Mouse (Mus musculus) liver, embryonic 13.5 days (tissue): ENCODE measurements around the gene Pifo. TPM values are rescaled to one million over a fixed set of nuclear protein-coding genes. Genes with fewer than 3 reads are reported as not detected.
"Not testable (repeated sequence)": the region's sequence is repeated elsewhere in the genome, so short reads cannot be mapped to it uniquely, and the experiment has no call there.

Source experiments
- ATAC-seq: fragments of 200-750 bp; cut with Nextera tagmentation; 2 replicates; pipeline ENCODE4 v1.8.0; 2017; ENCODE audit warnings: low read depth, mild to moderate bottlenecking, moderate number of reproducible peaks, moderate library complexity
- DNase-seq: peaks from one replicate; pipeline ENCODE4 v3.0.0; 2022
- H3K27ac ChIP-seq: fragments of 300-500 bp; sonication (generic); 2 replicates; pipeline ENCODE4 v1.5.1; 2015; ENCODE audit warnings: moderate library complexity, mild to moderate bottlenecking, inconsistent platforms
- H3K27me3 ChIP-seq: fragments of 300-500 bp; sonication (generic); 2 replicates; pipeline ENCODE4 v1.6.1; 2015; ENCODE audit warnings: mild to moderate bottlenecking, inconsistent platforms
- H3K36me3 ChIP-seq: fragments of 300-500 bp; sonication (generic); 2 replicates; pipeline ENCODE4 v1.6.1; 2015; ENCODE audit warnings: mild to moderate bottlenecking, inconsistent platforms
- H3K4me1 ChIP-seq: fragments of 300-500 bp; sonication (generic); replicated peaks from 2 replicates; pipeline ENCODE4 v1.6.1; 2015; ENCODE audit warnings: inconsistent platforms
- H3K4me2 ChIP-seq: fragments of 300-500 bp; sonication (generic); 2 replicates; pipeline ENCODE4 v1.6.1; 2015; ENCODE audit warnings: inconsistent platforms, mild to moderate bottlenecking, moderate library complexity
- H3K4me3 ChIP-seq: fragments of 300-500 bp; sonication (generic); replicated peaks from 2 replicates; pipeline ENCODE4 v1.5.1; 2015; ENCODE audit warnings: mild to moderate bottlenecking, inconsistent platforms
- H3K9ac ChIP-seq: fragments of 300-500 bp; sonication (generic); 2 replicates; pipeline ENCODE4 v1.6.1; 2015; ENCODE audit warnings: mild to moderate bottlenecking, inconsistent platforms
- H3K9me3 ChIP-seq: fragments of 300-500 bp; sonication (generic); replicated peaks from 2 replicates; pipeline ENCODE4 v1.6.1; 2016; ENCODE audit warnings: inconsistent platforms
- WGBS: fragments of 180-500 bp; shearing (Covaris S2); methylation state at CpG from one replicate; pipeline ENCODE4 v1.1.7; 2015; ENCODE audit not compliant: insufficient replicate concordance; 5-methylcytosine and 5-hydroxymethylcytosine counted together
- polyA plus RNA-seq: library from polyadenylated mRNA; unstranded; fragments of >200 nt; fragmentation: Nextera tagmentation; extraction: Ambion mirVana; gene quantifications from 2 replicates; pipeline ENCODE4 v1.2.1, GENCODE M21; 2015

Pifo gene
- polyA plus RNA-seq, 1 experiment from 2014 or later, result not detected

- no peaks in the 10 kb centered on the region for H3K9me3 ChIP-seq
- ATAC-seq (no peak), DNase-seq (no peak)
- no peaks in the 10 kb centered on the region for H3K4me1 ChIP-seq
- no peak overlapping the region for H3K4me3 ChIP-seq
- 14% methylated on average over 4 of the region's 4 CpGs for WGBS
- H3K27ac ChIP-seq, result no peak overlapping the region
- no peak overlapping the region for H3K4me2 ChIP-seq
- no peaks in the 10 kb centered on the region for H3K36me3 ChIP-seq
- H3K27me3 ChIP-seq, result no peaks in the 10 kb centered on the region
- no peak overlapping the region for H3K9ac ChIP-seq
These were observed 22.7 kb downstream of the Pifo start for GRCm38 (mm10) chr3:105991653-105992283.

GRCm38 (mm10) chr3:105989611-105990010 lies 24.8 kb downstream of the Pifo start:
- not testable (repeated sequence) for H3K36me3 ChIP-seq, ATAC-seq, H3K9me3 ChIP-seq, H3K4me2 ChIP-seq, H3K27me3 ChIP-seq, DNase-seq, H3K4me1 ChIP-seq, H3K4me3 ChIP-seq, H3K9ac ChIP-seq, H3K27ac ChIP-seq
- 67% methylated on average over 5 of the region's 5 CpGs for WGBS

GRCm38 (mm10) chr3:105974174-105974573 lies 40.3 kb downstream of the Pifo start:
- H3K4me1 ChIP-seq, result no peaks in the 10 kb centered on the region
- H3K36me3 ChIP-seq, result peaks cover 12% of the 10 kb centered on the region
- H3K4me3 ChIP-seq, result no peak overlapping the region
- H3K9ac ChIP-seq, result no peak overlapping the region
- H3K27me3 ChIP-seq, result no peaks in the 10 kb centered on the region
- H3K9me3 ChIP-seq, result no peaks in the 10 kb centered on the region
- H3K27ac ChIP-seq, result no peak overlapping the region
- ATAC-seq (no peak), DNase-seq (no peak)
- WGBS, result 64% methylated on average over 2 of the region's 2 CpGs
- H3K4me2 ChIP-seq, result no peak overlapping the region

GRCm38 (mm10) chr3:105973411-105973810 lies 41.0 kb downstream of the Pifo start, which contains the start of gene Ovgp1:
Ovgp1 (plus strand) TSS chr3:105973711.
- 69% methylated on average over 3 of the region's 3 CpGs for WGBS
- H3K27ac ChIP-seq, result no peak within 1 kb of the TSS
- no peaks in the 10 kb centered on the region for H3K27me3 ChIP-seq
- DNase-seq, result no peak
- ATAC-seq, result no peak
- H3K4me3 ChIP-seq, result no peak within 1 kb of the TSS
- no peaks in the 10 kb centered on the region for H3K4me1 ChIP-seq
- peaks cover 20% of the 10 kb centered on the region for H3K36me3 ChIP-seq
- H3K9me3 ChIP-seq, result no peaks in the 10 kb centered on the region
- H3K9ac ChIP-seq, result no peak within 1 kb of the TSS
- H3K4me2 ChIP-seq, result no peak within 1 kb of the TSS

GRCm38 (mm10) chr3:105971831-105972446 lies 42.5 kb downstream of the Pifo start:
- Histone ChIP-seq H3K9me3 (no peaks in the 10 kb centered on the region), H3K27me3 (no peaks in the 10 kb centered on the region), H3K27ac (no peak overlapping the region), H3K4me3 (no peak overlapping the region), H3K4me2 (no peak overlapping the region), H3K9ac (no peak overlapping the region), H3K36me3 (peaks cover 34% of the 10 kb centered on the region), H3K4me1 (no peaks in the 10 kb centered on the region)
- ATAC-seq (no peak), DNase-seq (no peak)
- 61% methylated on average over 5 of the region's 5 CpGs for WGBS

- Histone ChIP-seq H3K27me3 (no peaks in the 10 kb centered on the region), H3K27ac (no peak overlapping the region), H3K36me3 (peaks cover 63% of the 10 kb centered on the region), H3K4me2 (peak overlapping the region; percentile 95), H3K4me1 (peaks cover 48% of the 10 kb centered on the region), H3K4me3 (peak overlapping the region; percentile 96), H3K9me3 (no peaks in the 10 kb centered on the region), H3K9ac (0 out of 2 replicates have a peak overlapping the region, but pooled peaks have one; percentile 95)
- 88% methylated on average over 2 of the region's 2 CpGs for WGBS
- no peak for ATAC-seq
- peak; percentile 4 for DNase-seq
These were observed 53.7 kb downstream of the Pifo start for GRCm38 (mm10) chr3:105960700-105961099.

GRCm38 (mm10) chr3:105959999-105960398 lies 54.4 kb downstream of the Pifo start, which contains the start of gene Atp5f1:
Atp5f1 (minus strand) TSS chr3:105960099.
- Histone ChIP-seq H3K4me2 (peak within 1 kb of the TSS; percentile 95), H3K27ac (peak within 1 kb of the TSS; percentile 92), H3K4me3 (peak within 1 kb of the TSS; percentile 96), H3K4me1 (peaks cover 48% of the 10 kb centered on the region), H3K27me3 (no peaks in the 10 kb centered on the region), H3K9ac (peak within 1 kb of the TSS; percentile 95), H3K9me3 (no peaks in the 10 kb centered on the region), H3K36me3 (peaks cover 59% of the 10 kb centered on the region)
- ATAC-seq (no peak), DNase-seq (no peak)
- WGBS, result 1% methylated on average over 6 of the region's 6 CpGs

- WGBS, result under 1% methylated on average over 26 of the region's 26 CpGs
- ATAC-seq (peak; percentile 50), DNase-seq (no peak)
- Histone ChIP-seq H3K27me3 (no peaks in the 10 kb centered on the region), H3K36me3 (peaks cover 59% of the 10 kb centered on the region), H3K4me3 (peak overlapping the region; percentile 96), H3K27ac (peak overlapping the region; percentile 75), H3K4me2 (peak overlapping the region; percentile 95), H3K9ac (peak overlapping the region; percentile 95), H3K4me1 (peaks cover 48% of the 10 kb centered on the region), H3K9me3 (no peaks in the 10 kb centered on the region)
These were observed 54.9 kb downstream of the Pifo start for GRCm38 (mm10) chr3:105959585-105959984.

- Histone ChIP-seq H3K27ac (peak within 1 kb of the TSS; percentile 92), H3K4me1 (peaks cover 48% of the 10 kb centered on the region), H3K27me3 (no peaks in the 10 kb centered on the region), H3K9ac (peak within 1 kb of the TSS; percentile 95), H3K9me3 (no peaks in the 10 kb centered on the region), H3K36me3 (peaks cover 57% of the 10 kb centered on the region), H3K4me3 (peak within 1 kb of the TSS; percentile 96), H3K4me2 (peak within 1 kb of the TSS; percentile 95)
- DNase-seq, result peak; percentile 97
- peak; percentile 92 for ATAC-seq
- WGBS, result under 1% methylated on average over 52 of the region's 52 CpGs
These were observed 55.4 kb downstream of the Pifo start, which contains the start of gene Wdr77 for GRCm38 (mm10) chr3:105958974-105959580. Wdr77 (plus strand) TSS chr3:105959369.

- Histone ChIP-seq H3K4me2 (peak overlapping the region; percentile 88), H3K27ac (peak overlapping the region; percentile 92), H3K9ac (peak overlapping the region; percentile 95), H3K27me3 (no peaks in the 10 kb centered on the region), H3K4me1 (peaks cover 48% of the 10 kb centered on the region), H3K9me3 (no peaks in the 10 kb centered on the region), H3K36me3 (peaks cover 54% of the 10 kb centered on the region), H3K4me3 (peak overlapping the region; percentile 96)
- ATAC-seq (no peak), DNase-seq (no peak)
- WGBS, result 38% methylated on average over 5 of the region's 5 CpGs
These were observed 56.2 kb downstream of the Pifo start for GRCm38 (mm10) chr3:105958204-105958603.

GRCm38 (mm10) chr3:105957235-105957634 lies 57.2 kb downstream of the Pifo start:
- peak overlapping the region; percentile 96 for H3K4me3 ChIP-seq
- H3K9me3 ChIP-seq, result no peaks in the 10 kb centered on the region
- peak overlapping the region; percentile 95; the same call in 1 of the 2 replicates for H3K9ac ChIP-seq
- H3K4me2 ChIP-seq, result peak overlapping the region; percentile 88
- no peaks in the 10 kb centered on the region for H3K27me3 ChIP-seq
- no peak overlapping the region; the same call in 1 of the 2 replicates for H3K27ac ChIP-seq
- 88% methylated on average over 1 of the region's 1 CpGs for whole genome bisulfite sequencing
- peaks cover 45% of the 10 kb centered on the region for H3K4me1 ChIP-seq
- H3K36me3 ChIP-seq, result peaks cover 54% of the 10 kb centered on the region
- no peak for DNase-seq
- no peak for ATAC-seq
